Mouse (Mus musculus): ENCODE measurements around the gene Gm4763. TPM values are rescaled to one million over a fixed set of nuclear protein-coding genes. Genes with fewer than 3 reads are reported as not detected.
"Not testable (repeated sequence)": the region's sequence is repeated elsewhere in the genome, so short reads cannot be mapped to it uniquely, and the experiment has no call there.

Gene Gm4763
- not detected for total RNA-seq (2021)

GRCm38 (mm10) chr7:24726808-24727207, at the start of gene Gm4763:
Gene Gm4763 (minus strand): TSS chr7:24726908.
- intact Hi-C loops (cut with DNase I); DNase-seq (ENCODE audit: low spot score in 2 of 2): not testable (repeated sequence)

GRCm38 (mm10) chr7:24776145-24776544, 49.4 kb upstream of the Gm4763 start:
- intact Hi-C loops (cut with DNase I), result loop anchor here (5.0 to 10.0 kb wide), 2 partner anchors 51 to 709 kb away; no protein-coding TSS in a partner anchor
- DNase-seq (ENCODE audit: low spot score in 2 of 2), result no peak

- intact Hi-C loops (cut with DNase I), result loop anchor here (10.0 kb wide), 1 partner anchor 711 kb away; no protein-coding TSS in a partner anchor
- no peak for DNase-seq (ENCODE audit: low spot score in 2 of 2)
Observed at GRCm38 (mm10) chr7:24773942-24774535, 47.3 kb upstream of the Gm4763 start.

DNA sequence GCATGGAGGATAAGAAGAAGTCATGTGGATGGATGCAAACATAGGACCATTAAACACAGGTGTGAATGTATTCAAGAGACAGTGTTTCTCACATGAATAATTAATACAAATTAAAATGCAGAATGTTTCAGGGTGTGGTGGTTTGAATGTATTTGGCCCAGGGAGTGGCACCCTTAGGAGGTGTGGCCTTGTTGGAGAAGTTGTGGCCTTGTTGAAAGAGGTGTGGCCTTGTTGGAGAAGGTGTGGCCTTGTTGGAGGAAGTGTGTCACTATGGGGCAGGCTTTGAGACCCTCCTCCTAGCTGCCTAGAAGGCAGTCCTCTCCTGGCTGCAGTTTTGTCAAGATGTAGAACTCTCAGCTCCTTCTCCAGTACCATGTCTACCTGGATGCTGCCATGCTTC, 44.7 kb upstream of the Gm4763 start:
- intact Hi-C loops (cut with DNase I), result loop anchor here (10.0 kb wide), 1 partner anchor 713 kb away; no protein-coding TSS in a partner anchor
- no peak for DNase-seq (ENCODE audit: low spot score in 2 of 2)

- intact Hi-C loops (cut with DNase I), result no loop called here
- no peak for DNase-seq (ENCODE audit: low spot score in 2 of 2)
Observed at GRCm38 (mm10) chr7:24762574-24762973, 35.9 kb upstream of the Gm4763 start.

DNA sequence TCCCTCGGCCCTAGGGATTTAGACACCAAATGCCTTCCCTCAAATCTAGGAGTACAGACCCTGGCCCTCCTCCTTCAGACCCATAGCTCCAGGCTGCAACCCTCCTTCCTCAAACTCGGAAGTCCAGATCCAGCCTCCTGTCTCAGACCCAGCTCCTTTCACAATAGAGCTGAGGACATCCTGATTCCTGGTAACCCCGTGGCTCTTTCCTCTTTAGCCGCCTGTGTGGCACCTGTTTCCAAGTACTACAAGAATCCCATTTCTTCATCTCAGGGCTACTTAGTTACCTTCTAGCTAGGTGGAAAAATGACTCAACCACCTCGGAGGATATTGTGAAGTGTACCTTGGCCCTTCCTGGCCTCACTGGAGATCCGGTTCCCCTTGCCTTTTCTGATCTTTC, 34.5 kb upstream of the Gm4763 start:
- intact Hi-C loops (cut with DNase I), result no loop called here

GRCm38 (mm10) chr7:24760211-24760610, 33.5 kb upstream of the Gm4763 start, which contains the start of gene Cd177:
Gene Cd177 (minus strand): TSS chr7:24760311.
- intact Hi-C loops (cut with DNase I), result no loop called here

More for the DNA sequence above, 34.5 kb upstream of the Gm4763 start:
- no peak for DNase-seq (ENCODE audit: low spot score in 2 of 2)

GRCm38 (mm10) chr7:24758520-24758919, 31.8 kb upstream of the Gm4763 start:
- no peak for DNase-seq (ENCODE audit: low spot score in 2 of 2)
- intact Hi-C loops (cut with DNase I), result no loop called here

More at GRCm38 (mm10) chr7:24760211-24760610, 33.5 kb upstream of the Gm4763 start, which contains the start of gene Cd177:
- DNase-seq (ENCODE audit: low spot score in 2 of 2), result no peak

DNA sequence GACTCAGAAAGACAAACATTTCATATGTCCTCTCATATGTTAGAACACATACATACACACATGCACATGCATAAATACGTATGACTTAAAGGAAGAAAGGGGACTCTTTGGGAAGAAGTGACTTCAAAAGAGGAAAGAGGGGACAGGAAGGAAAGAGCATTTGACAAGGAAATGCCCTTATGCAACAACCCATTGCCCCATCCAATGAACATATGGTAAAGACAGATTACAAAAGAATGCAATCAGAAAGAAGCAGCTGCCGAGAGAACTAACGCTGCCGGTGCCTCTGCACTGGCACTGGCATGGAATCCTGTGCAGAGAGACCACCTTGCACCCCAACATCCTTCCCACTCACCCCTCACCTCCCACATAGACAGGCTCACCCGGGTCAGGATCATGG, 26.8 kb upstream of the Gm4763 start:
- intact Hi-C loops (cut with DNase I), result no loop called here
- DNase-seq (ENCODE audit: low spot score in 2 of 2), result no peak

GRCm38 (mm10) chr7:24751610-24752009, 24.9 kb upstream of the Gm4763 start:
- intact Hi-C loops (cut with DNase I), result no loop called here
- no peak for DNase-seq (ENCODE audit: low spot score in 2 of 2)

- DNase-seq (ENCODE audit: low spot score in 2 of 2), result no peak
- intact Hi-C loops (cut with DNase I), result no loop called here
Observed at GRCm38 (mm10) chr7:24750695-24751094, 24.0 kb upstream of the Gm4763 start.

DNA sequence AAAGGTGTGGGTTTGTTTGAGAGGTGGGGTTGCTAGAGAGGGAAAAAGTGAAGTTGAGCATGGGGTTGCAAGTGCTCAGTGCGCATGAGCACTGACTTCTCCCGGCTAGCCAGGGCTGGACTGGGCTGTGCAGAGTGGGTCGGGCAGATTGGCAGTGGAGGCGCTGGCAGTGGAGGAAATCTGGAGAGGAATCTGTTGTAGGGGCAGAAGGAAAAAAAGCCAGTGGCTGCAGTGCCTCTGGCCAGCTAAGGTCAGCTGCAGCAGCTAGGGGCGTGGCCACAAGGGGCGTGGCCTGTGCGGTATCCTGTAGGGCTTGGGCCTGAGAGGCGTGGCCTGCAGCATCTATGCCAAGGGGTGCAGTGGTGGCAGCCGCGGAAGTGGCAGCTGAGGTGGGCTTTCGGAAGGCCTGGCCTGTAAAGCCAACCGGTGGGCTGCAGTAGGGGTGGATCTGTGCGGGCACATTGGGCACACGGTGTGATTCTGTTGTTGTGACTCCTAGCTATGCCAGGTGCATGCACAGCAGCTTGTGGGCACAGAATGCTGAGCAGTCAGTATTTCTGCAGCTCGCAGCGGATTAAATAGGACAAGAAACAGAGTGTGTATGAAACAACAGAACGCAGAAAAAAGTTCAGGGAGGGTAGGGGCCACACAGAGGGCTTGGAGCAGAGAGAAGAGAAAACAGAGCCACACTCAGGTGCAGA, 9.4 kb upstream of the Gm4763 start:
- DNase-seq (ENCODE audit: low spot score in 2 of 2), result no peak
- intact Hi-C loops (cut with DNase I), result loop anchor here (5.0 kb wide), 1 partner anchor 69 kb away; no protein-coding TSS in a partner anchor

DNA sequence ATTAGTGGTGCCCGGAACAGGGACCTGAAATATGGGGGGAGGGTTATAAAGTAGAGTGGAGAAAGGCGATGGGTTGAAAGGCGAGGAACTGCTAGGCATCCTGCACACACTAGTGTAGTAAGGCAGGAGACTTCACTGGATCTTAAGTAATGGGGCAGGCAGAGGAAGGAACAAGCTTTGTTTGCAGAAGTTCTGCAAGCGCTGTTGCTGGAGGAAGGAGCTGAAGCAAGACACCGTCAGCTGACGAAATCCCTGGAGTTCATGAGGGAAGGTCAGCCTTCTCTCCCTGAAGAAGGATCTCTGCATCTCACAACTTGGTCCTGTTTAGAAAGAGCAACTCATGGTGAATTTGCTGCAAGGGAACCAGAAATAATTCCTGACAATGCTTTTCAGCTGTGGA, 11.7 kb downstream of the Gm4763 start:
- DNase-seq (ENCODE audit: low spot score in 2 of 2), result no peak
- intact Hi-C loops (cut with DNase I), result no loop called here

GRCm38 (mm10) chr7:24708832-24709292, 17.8 kb downstream of the Gm4763 start, which contains the start of gene BC049730:
Gene BC049730 (plus strand): TSS chr7:24709242.
- intact Hi-C loops (cut with DNase I), result no loop called here
- DNase-seq (ENCODE audit: low spot score in 2 of 2), result no peak

GRCm38 (mm10) chr7:24702841-24703240, 23.9 kb downstream of the Gm4763 start:
- DNase-seq (ENCODE audit: low spot score in 2 of 2); intact Hi-C loops (cut with DNase I): not testable (repeated sequence)

DNA sequence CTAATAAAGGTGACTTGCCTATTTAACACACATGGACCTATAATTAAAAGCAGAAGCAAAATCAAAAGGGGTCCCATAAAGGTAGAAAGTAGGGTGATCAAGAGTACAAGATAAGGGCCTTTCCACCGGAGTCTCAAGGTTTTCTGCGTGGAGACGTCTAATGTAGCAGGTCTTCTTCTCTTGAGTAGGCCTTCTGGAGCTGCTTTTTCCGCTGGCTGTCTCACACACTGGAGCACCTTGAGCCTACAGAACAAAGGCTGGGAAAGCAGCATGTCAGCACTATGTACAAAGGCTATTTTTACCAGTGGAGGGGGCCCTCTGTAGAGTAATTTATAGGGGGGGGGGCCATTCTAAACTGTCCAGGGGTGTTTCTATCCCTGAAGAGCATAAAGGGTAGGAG, 28.8 kb downstream of the Gm4763 start:
- intact Hi-C loops (cut with DNase I); DNase-seq (ENCODE audit: low spot score in 2 of 2): not testable (repeated sequence)

- intact Hi-C loops (cut with DNase I); DNase-seq (ENCODE audit: low spot score in 2 of 2): not testable (repeated sequence)
Observed at GRCm38 (mm10) chr7:24692693-24693092, 34.0 kb downstream of the Gm4763 start.

DNA sequence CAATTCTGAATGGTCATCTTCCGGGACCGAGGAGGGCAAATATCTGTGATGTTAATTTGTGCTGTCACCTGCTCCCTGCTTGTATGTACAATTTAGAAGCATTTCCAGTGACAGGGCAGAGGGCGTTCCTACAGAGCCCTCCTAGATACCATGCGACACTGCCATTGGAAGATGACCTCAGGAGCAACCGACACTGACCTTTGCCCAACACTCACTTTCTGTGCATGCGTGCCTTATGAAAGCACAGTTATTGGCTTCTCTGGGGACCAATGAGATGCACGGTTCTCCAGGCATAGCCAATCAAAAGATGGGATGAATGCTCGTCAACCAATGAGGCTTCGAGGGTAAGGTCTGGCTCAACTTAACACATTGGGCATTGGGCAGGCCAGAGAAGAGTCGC, 39.2 kb downstream of the Gm4763 start:
- DNase-seq (ENCODE audit: low spot score in 2 of 2); intact Hi-C loops (cut with DNase I): not testable (repeated sequence)

DNA sequence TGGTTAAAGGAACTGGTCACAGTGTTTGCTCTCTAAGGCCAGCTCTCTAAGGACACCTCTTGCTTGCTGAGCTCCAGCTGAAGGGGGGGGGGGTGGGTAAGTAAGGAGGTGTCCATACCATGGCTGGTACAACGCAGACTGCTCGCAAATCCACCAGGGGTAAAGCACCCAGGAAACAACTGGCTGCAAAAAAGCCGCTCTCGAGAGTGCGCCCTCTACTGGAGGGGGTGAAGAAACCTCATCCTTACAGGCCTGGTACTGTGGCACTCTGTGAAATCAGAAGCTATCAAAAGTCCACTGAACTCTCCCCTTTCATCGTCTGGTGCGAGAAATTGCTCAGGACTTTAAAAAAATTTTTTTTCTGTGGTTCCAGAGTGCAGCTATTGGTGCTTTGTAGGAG, 42.6 kb downstream of the Gm4763 start:
- intact Hi-C loops (cut with DNase I); DNase-seq (ENCODE audit: low spot score in 2 of 2): not testable (repeated sequence)

GRCm38 (mm10) chr7:24676575-24676974, 50.1 kb downstream of the Gm4763 start, which contains the start of gene Tex101:
Gene Tex101 (minus strand): TSS chr7:24676675.
- intact Hi-C loops (cut with DNase I), result no loop called here
- DNase-seq (ENCODE audit: low spot score in 2 of 2), result no peak
